Mouse (Mus musculus): ENCODE measurements around the gene Thsd7b.

DNA sequence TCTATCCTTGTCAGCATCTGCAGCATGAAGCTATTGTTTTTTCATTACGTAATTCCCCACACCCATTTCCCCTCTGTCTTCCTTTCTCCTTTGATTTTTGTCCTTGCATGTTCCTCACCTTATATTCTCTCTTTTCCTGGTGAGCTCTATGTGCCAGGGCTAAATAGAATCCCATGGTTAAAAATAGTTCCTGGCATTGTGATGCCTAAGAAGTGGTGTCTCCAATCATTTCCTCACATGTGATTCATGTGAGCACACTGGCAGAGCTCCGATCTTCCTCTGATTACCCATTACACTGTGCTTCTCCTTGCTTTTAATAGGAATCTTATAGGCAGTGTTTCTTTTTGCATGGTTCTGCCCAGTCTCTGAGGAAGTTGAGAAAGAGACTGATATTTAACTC, 826.1 kb downstream of the Thsd7b start:
- no peak for TF ChIP-seq POLR2A (IDR thresholded peaks at IDR 0.05; ENCODE audit: insufficient read length, low read depth)
- no peak for TF ChIP-seq POLR2AphosphoS2 (IDR thresholded peaks at IDR 0.05; ENCODE audit: insufficient read length, low read depth)
- no peak for TF ChIP-seq TCF12 (IDR thresholded peaks at IDR 0.05; ENCODE audit: insufficient read depth, poor library complexity, severe bottlenecking)
- TF ChIP-seq CEBPB (IDR thresholded peaks at IDR 0.05; ENCODE audit: insufficient read depth, poor library complexity, severe bottlenecking) = no peak
- TF ChIP-seq MAX (IDR thresholded peaks at IDR 0.05; ENCODE audit: low read depth) = no peak
- no peak for TF ChIP-seq USF1 (IDR thresholded peaks at IDR 0.05; ENCODE audit: low read depth)
- TF ChIP-seq MYOD1 (IDR thresholded peaks at IDR 0.05; ENCODE audit: control insufficient read depth in 1 of 3, insufficient read length in 2 of 3, low read depth in 2 of 3) = no peak
- no peak for TF ChIP-seq E2F4 (IDR thresholded peaks at IDR 0.05; ENCODE audit: insufficient read depth)
